Mouse (Mus musculus) midbrain, postnatal 0 days (tissue): Measurements from ENCODE around the gene Cmtm7. TPM values are rescaled to one million over a fixed set of nuclear protein-coding genes. Genes with fewer than 3 reads are reported as not detected.

Experiments used
- ATAC-seq: fragments of 200-750 bp; cut with Nextera tagmentation; 2 replicates; pipeline ENCODE4 v1.8.0; 2017; ENCODE audit warnings: moderate number of reproducible peaks, mild to moderate bottlenecking, moderate TSS enrichment, moderate library complexity; ENCODE audit not compliant: low FRiP score
- DNase-seq: peaks from one replicate; pipeline ENCODE4 v3.0.0-alpha.2; 2015; ENCODE audit warnings: low spot score
- H3K27ac ChIP-seq: fragments of 300-500 bp; sonication (generic); 2 replicates; pipeline ENCODE4 v1.5.1; 2014; ENCODE audit warnings: low read depth, mild to moderate bottlenecking, low read length, mixed read lengths
- H3K27me3 ChIP-seq: fragments of 300-500 bp; sonication (generic); 2 replicates; pipeline ENCODE4 v1.6.1; 2014; ENCODE audit warnings: low read length, control low read depth, mixed read lengths; ENCODE audit not compliant: insufficient read depth
- H3K36me3 ChIP-seq: fragments of 300-500 bp; sonication (generic); 2 replicates; pipeline ENCODE4 v1.6.1; 2014; ENCODE audit warnings: low read length, control low read depth, mixed read lengths; ENCODE audit not compliant: insufficient read depth
- H3K4me1 ChIP-seq: fragments of 300-500 bp; sonication (generic); 2 replicates; pipeline ENCODE4 v1.6.1; 2014; ENCODE audit warnings: mild to moderate bottlenecking, control low read depth, antibody characterized with exemption, low read length, mixed read lengths; ENCODE audit not compliant: insufficient read depth
- H3K4me2 ChIP-seq: fragments of 300-500 bp; sonication (generic); 2 replicates; pipeline ENCODE4 v1.6.1; 2014; ENCODE audit warnings: low read depth, mild to moderate bottlenecking, low read length, mixed read lengths; ENCODE audit not compliant: poor library complexity, severe bottlenecking
- H3K4me3 ChIP-seq: fragments of 300-500 bp; sonication (generic); 2 replicates; pipeline ENCODE4 v1.5.1; 2014; ENCODE audit warnings: low read depth, mild to moderate bottlenecking, low read length, moderate library complexity
- H3K9ac ChIP-seq: fragments of 300-500 bp; sonication (generic); replicated peaks from 2 replicates; pipeline ENCODE4 v1.6.1; 2014; ENCODE audit warnings: mild to moderate bottlenecking, low read length, moderate library complexity, mixed read lengths; ENCODE audit not compliant: poor library complexity, severe bottlenecking
- H3K9me3 ChIP-seq: fragments of 300-500 bp; sonication (generic); 2 replicates; pipeline ENCODE4 v1.6.1; 2016; ENCODE audit warnings: low read length, control low read depth
- CTCF ChIP-seq: IDR thresholded peaks from 2 replicates; pipeline ENCODE4 v1.5.1; 2016; ENCODE audit warnings: antibody characterized with exemption, mild to moderate bottlenecking
- WGBS: fragments of 180-500 bp; shearing (Covaris S2); extraction: QIAGEN DNeasy Blood & Tissue Kit; methylation state at CpG from one replicate; pipeline ENCODE4 v1.1.7; 2014; 5-methylcytosine and 5-hydroxymethylcytosine counted together
- polyA plus RNA-seq: library from polyadenylated mRNA; unstranded; fragments of >200 nt; fragmentation: Nextera tagmentation; extraction: Ambion mirVana; gene quantifications from 2 replicates; pipeline ENCODE4 v1.2.1, GENCODE M21; 2015
- total RNA-seq: library from RNA; depleted of rRNA; stranded (reverse); fragments of >200 nt; gene quantifications from 2 replicates; pipeline ENCODE4 v1.2.3, GENCODE M21; 2014

Cmtm7 gene
- total and polyA plus RNA-seq, 2 experiments from 2014 or later, result 8.0 to 15.6 TPM

GRCm38 (mm10) chr9:114758801-114759200 is 22.9 kb downstream of the Cmtm7 start:
- Histone ChIP-seq H3K9me3 (no peaks in the 10 kb centered on the region), H3K27ac (no peak overlapping the region), H3K4me1 (no peaks in the 10 kb centered on the region), H3K4me2 (no peak overlapping the region), H3K4me3 (no peak overlapping the region), H3K27me3 (no peaks in the 10 kb centered on the region), H3K36me3 (no peaks in the 10 kb centered on the region), H3K9ac (no peak overlapping the region)
- no peak for ATAC-seq
- TF ChIP-seq CTCF, result no peak
- WGBS, result 88% methylated on average over 5 of the region's 5 CpGs
- DNase-seq, result no peak

- 85% methylated on average over 7 of the region's 7 CpGs for WGBS
These were observed 23.4 kb downstream of the Cmtm7 start for GRCm38 (mm10) chr9:114758272-114758671.

DNA sequence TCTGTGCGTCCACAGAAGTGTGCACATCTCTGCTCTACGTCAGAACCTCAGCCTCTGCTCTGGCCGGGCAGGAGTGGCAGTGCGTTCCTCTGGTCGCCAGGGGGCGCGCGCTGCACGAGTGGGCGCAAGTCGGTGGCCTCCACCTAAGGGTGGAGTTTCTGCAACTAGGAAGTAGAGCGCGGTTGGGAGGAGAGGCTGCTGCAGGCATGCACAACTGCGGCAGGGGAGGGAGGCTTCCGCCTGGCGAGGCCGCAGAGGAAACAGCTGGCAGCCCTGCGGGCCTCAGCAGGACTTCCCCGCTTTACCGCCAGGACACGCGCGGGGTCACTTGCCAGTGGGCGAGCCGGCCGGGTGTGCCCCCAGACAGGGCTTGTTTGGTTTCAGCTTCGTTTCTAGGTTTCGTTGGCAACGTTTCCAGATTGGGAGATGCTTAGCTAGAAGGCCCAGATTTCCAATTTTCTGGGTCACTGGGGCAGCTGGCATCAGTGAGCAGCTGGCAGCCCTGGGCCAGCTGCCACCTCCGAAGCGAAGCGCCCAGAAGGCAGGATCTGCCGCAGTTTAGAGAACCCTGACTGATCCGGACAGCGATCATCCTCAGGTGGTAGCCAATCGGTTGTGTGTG is 28.7 kb downstream of the Cmtm7 start:
- Histone ChIP-seq H3K27ac (peak overlapping the region; percentile 48; the same call in 1 of the 2 replicates), H3K27me3 (no peaks in the 10 kb centered on the region), H3K4me1 (no peaks in the 10 kb centered on the region), H3K9ac (peak overlapping the region; percentile 59), H3K4me3 (peak overlapping the region; percentile 42), H3K36me3 (no peaks in the 10 kb centered on the region), H3K9me3 (no peaks in the 10 kb centered on the region), H3K4me2 (peak overlapping the region; percentile 65)
- TF ChIP-seq CTCF, result peak; percentile 98
- ATAC-seq (peak; percentile 87), DNase-seq (peak; percentile 93)
- WGBS, result 2% methylated on average over 35 of the region's 36 CpGs

More at GRCm38 (mm10) chr9:114758272-114758671, 23.4 kb downstream of the Cmtm7 start:
- no peak overlapping the region for H3K4me2 ChIP-seq
- H3K27ac ChIP-seq, result no peak overlapping the region
- no peaks in the 10 kb centered on the region for H3K36me3 ChIP-seq
- ATAC-seq (no peak), DNase-seq (no peak)
- H3K9ac ChIP-seq, result no peak overlapping the region
- no peak overlapping the region for H3K4me3 ChIP-seq
- no peak for TF ChIP-seq CTCF
- no peaks in the 10 kb centered on the region for H3K4me1 ChIP-seq
- H3K27me3 ChIP-seq, result no peaks in the 10 kb centered on the region
- no peaks in the 10 kb centered on the region for H3K9me3 ChIP-seq

DNA sequence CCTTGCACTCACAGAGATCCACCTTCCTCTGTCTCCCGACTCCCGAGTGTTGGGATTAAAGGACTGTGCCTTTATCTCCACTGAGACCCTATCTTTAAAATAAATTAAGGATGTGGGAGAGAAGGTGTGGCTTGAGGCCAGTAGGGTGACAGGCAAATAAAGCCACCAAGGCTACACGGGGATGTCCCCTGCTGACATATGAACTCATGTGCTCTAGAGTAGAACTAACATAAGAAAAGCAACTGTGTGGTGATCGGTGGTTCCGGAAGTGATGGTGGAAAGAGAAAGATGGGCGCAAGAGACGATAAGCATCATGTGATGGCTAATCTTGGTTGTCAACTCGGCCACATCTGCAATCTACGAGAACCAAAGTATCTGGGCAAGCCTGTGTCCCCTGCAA is 29.3 kb downstream of the Cmtm7 start:
- peak overlapping the region; percentile 42; the same call in 1 of the 2 replicates for H3K4me3 ChIP-seq
- H3K4me2 ChIP-seq, result peak overlapping the region; percentile 65
- no peaks in the 10 kb centered on the region for H3K4me1 ChIP-seq
- H3K9ac ChIP-seq, result peak overlapping the region; percentile 59; the same call in 1 of the 2 replicates
- peaks cover 5% of the 10 kb centered on the region; the same call in 1 of the 2 replicates for H3K36me3 ChIP-seq
- H3K27me3 ChIP-seq, result no peaks in the 10 kb centered on the region
- 70% methylated on average over 9 of the region's 9 CpGs for WGBS
- ATAC-seq (no peak), DNase-seq (no peak)
- no peak for TF ChIP-seq CTCF
- no peaks in the 10 kb centered on the region for H3K9me3 ChIP-seq
- peak overlapping the region; percentile 47; the same call in 1 of the 2 replicates for H3K27ac ChIP-seq

DNA sequence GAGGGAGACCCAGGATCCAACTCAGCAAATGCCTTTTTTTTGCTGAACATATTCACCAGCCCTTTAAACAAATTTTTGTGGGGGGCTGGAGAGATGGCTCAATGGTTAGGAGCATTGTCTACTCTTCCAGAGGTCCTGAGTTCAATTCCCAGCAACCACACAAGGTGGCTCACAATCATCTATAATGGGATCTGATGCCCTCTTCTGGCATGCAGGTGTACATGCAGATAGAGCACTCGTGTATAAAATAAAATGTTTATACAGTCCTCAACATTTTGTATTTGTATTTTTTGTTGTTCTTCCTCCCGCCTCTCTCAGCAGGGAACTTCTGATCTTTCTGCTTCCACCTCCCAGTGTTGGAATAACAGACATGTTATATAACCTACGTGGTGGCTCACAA is 30.1 kb downstream of the Cmtm7 start:
- no peak overlapping the region for H3K4me3 ChIP-seq
- no peak overlapping the region for H3K4me2 ChIP-seq
- no peak overlapping the region for H3K27ac ChIP-seq
- no peaks in the 10 kb centered on the region for H3K27me3 ChIP-seq
- H3K4me1 ChIP-seq, result no peaks in the 10 kb centered on the region
- DNase-seq (no peak), ATAC-seq (no peak)
- 80% methylated on average over 3 of the region's 3 CpGs for WGBS
- no peak overlapping the region for H3K9ac ChIP-seq
- no peaks in the 10 kb centered on the region for H3K9me3 ChIP-seq
- peaks cover 8% of the 10 kb centered on the region; the same call in 1 of the 2 replicates for H3K36me3 ChIP-seq
- TF ChIP-seq CTCF, result peak; percentile 42

DNA sequence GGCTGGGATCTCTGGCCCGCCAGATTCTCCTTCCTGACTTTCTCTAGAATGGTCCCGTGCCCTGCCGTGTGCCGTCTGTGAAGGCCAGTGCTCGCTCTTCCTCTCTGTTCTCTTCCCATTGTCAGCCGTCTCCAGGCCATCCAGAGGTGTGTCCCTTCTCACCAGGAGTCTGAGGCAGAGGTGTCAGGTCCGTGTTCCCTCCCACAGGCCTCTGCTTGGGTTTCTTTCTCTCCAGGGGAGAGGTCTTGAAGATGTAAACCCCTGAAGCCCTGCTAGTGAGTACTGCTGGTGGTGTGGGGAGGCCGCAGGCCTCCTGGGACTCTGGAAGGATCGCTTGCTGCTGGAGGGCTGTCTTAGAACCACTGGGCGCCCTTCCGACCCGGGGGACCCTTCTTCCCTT is 34.2 kb downstream of the Cmtm7 start:
- Histone ChIP-seq H3K4me3 (no peak overlapping the region), H3K9ac (no peak overlapping the region), H3K9me3 (no peaks in the 10 kb centered on the region), H3K4me1 (no peaks in the 10 kb centered on the region), H3K4me2 (no peak overlapping the region), H3K27ac (no peak overlapping the region), H3K36me3 (peaks cover 8% of the 10 kb centered on the region; the same call in 1 of the 2 replicates), H3K27me3 (no peaks in the 10 kb centered on the region)
- ATAC-seq, result no peak
- 88% methylated on average over 12 of the region's 12 CpGs for WGBS
- no peak for DNase-seq
- TF ChIP-seq CTCF, result no peak
